Comparison of ENCODE assay signal across 9 mouse cellular contexts in the genomic region with DNA sequence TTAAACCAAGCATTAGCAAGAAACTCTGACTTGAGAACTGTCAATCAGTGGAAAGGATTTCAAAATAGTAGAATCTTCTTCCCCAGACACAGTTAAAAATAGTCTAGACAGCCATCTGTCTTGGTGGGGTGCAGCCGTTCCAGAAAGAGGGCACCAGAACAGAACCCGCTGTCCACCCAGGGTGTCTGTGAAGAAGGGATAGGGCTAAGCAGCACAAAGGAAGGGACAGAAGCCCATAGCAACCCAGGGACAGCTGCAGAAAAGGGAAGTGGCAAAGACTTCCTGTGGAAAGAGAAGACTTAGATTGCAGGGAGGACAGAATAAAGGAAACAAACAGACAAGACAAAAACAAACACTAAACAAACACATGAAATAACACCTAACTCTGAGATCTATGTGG. TPM values are rescaled to one million over a fixed set of nuclear protein-coding genes. Genes with fewer than 3 reads are reported as not detected.
DNase-seq lines count a peak whose midpoint lies in the region; ATAC-seq lines count a peak whose summit lies in the region.
"Had no signal": no experiment of that assay in that cellular context is flagged by ENCODE, and none has a peak within 500 bp of the region (broad histone marks: within the 10 kb centered on the region; RNA-seq: fewer than 3 reads in every experiment).

No protein-coding gene starts in this region.

- no peak overlapping the region for H3K4me3 ChIP-seq in forebrain, embryonic 14.5 days (ENCODE audit: low read depth, low read length)
- no peak overlapping the region for H3K4me3 ChIP-seq in forebrain, embryonic 12.5 days (replicated peaks)
- no peak overlapping the region for H3K4me3 ChIP-seq in liver, embryonic 13.5 days (replicated peaks)
- H3K4me3 ChIP-seq in liver, embryonic 11.5 days (ENCODE audit: low read depth, low read length), result no peak overlapping the region
- H3K4me3 ChIP-seq in kidney, embryonic 16.5 days (ENCODE audit: low read length), result no peak overlapping the region

- H3K4me2 ChIP-seq in forebrain, embryonic 14.5 days (ENCODE audit: low read length), result no peak overlapping the region
- no peak overlapping the region for H3K4me2 ChIP-seq in forebrain, embryonic 12.5 days
- H3K4me2 ChIP-seq in liver, embryonic 13.5 days, result no peak overlapping the region
- no peak overlapping the region for H3K4me2 ChIP-seq in liver, embryonic 11.5 days
- no peak overlapping the region for H3K4me2 ChIP-seq in kidney, embryonic 16.5 days (replicated peaks; ENCODE audit: low read depth, low read length)

- 75% methylated on average over 2 of the region's 2 CpGs for WGBS in forebrain, embryonic 14.5 days
- WGBS in forebrain, embryonic 12.5 days, result 67% methylated on average over 2 of the region's 2 CpGs
- 21% methylated on average over 2 of the region's 2 CpGs for WGBS in liver, embryonic 13.5 days (ENCODE audit: insufficient replicate concordance)
- WGBS in liver, embryonic 11.5 days, result 32% methylated on average over 2 of the region's 2 CpGs
- WGBS in kidney, embryonic 16.5 days, result 79% methylated on average over 2 of the region's 2 CpGs

- H3K9ac ChIP-seq in forebrain, embryonic 14.5 days (ENCODE audit: low read length), result no peak overlapping the region
- H3K9ac ChIP-seq in forebrain, embryonic 12.5 days, result no peak overlapping the region
- no peak overlapping the region for H3K9ac ChIP-seq in liver, embryonic 13.5 days
- no peak overlapping the region for H3K9ac ChIP-seq in liver, embryonic 11.5 days (ENCODE audit: low read depth, low read length)
- no peak overlapping the region for H3K9ac ChIP-seq in kidney, embryonic 16.5 days (replicated peaks; ENCODE audit: low read length)

- peak; percentile 14 for DNase-seq in forebrain, embryonic 14.5 days (ENCODE audit: low spot score)
- peak; percentile 2 for DNase-seq in liver, embryonic 13.5 days
- no peak for DNase-seq in liver, embryonic 11.5 days (ENCODE audit: low spot score)
- peak; percentile 31 for DNase-seq in cerebellum, adult 8-10 months
- DNase-seq in naive thymus-derived CD4-positive, alpha-beta T cell, adult 2 months (ENCODE audit: low read depth), result peak; percentile 33
- DNase-seq in c-Kit-positive CD71-positive TER-119-positive erythroid progenitor cells, embryonic 14.5 days (ENCODE audit: low spot score), result no peak
- DNase-seq: gastrocnemius, postnatal 10 days had no signal

- peaks cover 10% of the 10 kb centered on the region for H3K4me1 ChIP-seq in forebrain, embryonic 14.5 days (ENCODE audit: control insufficient read depth, insufficient read depth, low read length)
- peaks cover 10% of the 10 kb centered on the region for H3K4me1 ChIP-seq in forebrain, embryonic 12.5 days
- H3K4me1 ChIP-seq in liver, embryonic 13.5 days (replicated peaks), result peaks cover 13% of the 10 kb centered on the region
- peaks cover 9% of the 10 kb centered on the region; the same call in 1 of the 2 replicates for H3K4me1 ChIP-seq in liver, embryonic 11.5 days (replicated peaks; ENCODE audit: control insufficient read depth, insufficient read depth, low read length)
- peaks cover 32% of the 10 kb centered on the region for H3K4me1 ChIP-seq in kidney, embryonic 16.5 days (ENCODE audit: insufficient read depth, low read length)

- no peak for ATAC-seq in forebrain, embryonic 14.5 days
- ATAC-seq in forebrain, embryonic 12.5 days (ENCODE audit: low FRiP score), result no peak
- ATAC-seq in liver, embryonic 13.5 days (ENCODE audit: low read depth), result no peak
- no peak for ATAC-seq in liver, embryonic 11.5 days (replicated peaks; ENCODE audit: low FRiP score)
- ATAC-seq in kidney, embryonic 16.5 days (ENCODE audit: low FRiP score, low TSS enrichment), result no peak

- no peaks in the 10 kb centered on the region for H3K36me3 ChIP-seq in forebrain, embryonic 14.5 days (ENCODE audit: control insufficient read depth, insufficient read depth, low read length)
- H3K36me3 ChIP-seq in forebrain, embryonic 12.5 days (replicated peaks), result no peaks in the 10 kb centered on the region
- no peaks in the 10 kb centered on the region for H3K36me3 ChIP-seq in liver, embryonic 13.5 days
- no peaks in the 10 kb centered on the region for H3K36me3 ChIP-seq in liver, embryonic 11.5 days (ENCODE audit: control insufficient read depth, insufficient read depth, low read length)
- no peaks in the 10 kb centered on the region for H3K36me3 ChIP-seq in kidney, embryonic 16.5 days (ENCODE audit: insufficient read depth, low read length)

- no peaks in the 10 kb centered on the region for H3K27me3 ChIP-seq in forebrain, embryonic 14.5 days (replicated peaks; ENCODE audit: control insufficient read depth, insufficient read depth, low read length)
- H3K27me3 ChIP-seq in forebrain, embryonic 12.5 days, result no peaks in the 10 kb centered on the region
- H3K27me3 ChIP-seq in liver, embryonic 13.5 days, result no peaks in the 10 kb centered on the region
- H3K27me3 ChIP-seq in liver, embryonic 11.5 days (replicated peaks; ENCODE audit: control insufficient read depth, insufficient read depth, low read length), result no peaks in the 10 kb centered on the region
- no peaks in the 10 kb centered on the region for H3K27me3 ChIP-seq in kidney, embryonic 16.5 days (ENCODE audit: insufficient read depth, low read length)

- no peak overlapping the region for H3K27ac ChIP-seq in forebrain, embryonic 14.5 days (ENCODE audit: low read depth, low read length)
- H3K27ac ChIP-seq in forebrain, embryonic 12.5 days, result no peak overlapping the region
- H3K27ac ChIP-seq in liver, embryonic 13.5 days, result no peak overlapping the region
- H3K27ac ChIP-seq in liver, embryonic 11.5 days (ENCODE audit: low read depth, low read length), result no peak overlapping the region
- no peak overlapping the region for H3K27ac ChIP-seq in kidney, embryonic 16.5 days (ENCODE audit: low read length)

- no peaks in the 10 kb centered on the region for H3K9me3 ChIP-seq in forebrain, embryonic 14.5 days (replicated peaks; ENCODE audit: control insufficient read depth, low read length)
- H3K9me3 ChIP-seq in forebrain, embryonic 12.5 days, result no peaks in the 10 kb centered on the region
- no peaks in the 10 kb centered on the region for H3K9me3 ChIP-seq in liver, embryonic 13.5 days (replicated peaks)
- H3K9me3 ChIP-seq in liver, embryonic 11.5 days (ENCODE audit: control insufficient read depth, low read length), result no peaks in the 10 kb centered on the region
- no peaks in the 10 kb centered on the region for H3K9me3 ChIP-seq in kidney, embryonic 16.5 days (ENCODE audit: low read length)

RNA-seq across cellular contexts. Expression of gene Srgap2, which starts 34.8 kb away (rescaled TPM):
- 15.3 and 22.4 TPM in 2 replicates for polyA plus RNA-seq in forebrain, embryonic 14.5 days (2014; fragmentation: Nextera tagmentation; extraction: Ambion mirVana)
- polyA plus RNA-seq in forebrain, embryonic 12.5 days (2016; fragmentation: Nextera tagmentation; extraction: Ambion mirVana), result 17.1 and 22.9 TPM in 2 replicates
- polyA plus RNA-seq in liver, embryonic 13.5 days (2015; fragmentation: Nextera tagmentation; extraction: Ambion mirVana), result 3.7 and 4.6 TPM in 2 replicates
- polyA plus RNA-seq in liver, embryonic 11.5 days (2014; fragmentation: Nextera tagmentation; extraction: Ambion mirVana), result 16.1 and 17.3 TPM in 2 replicates
- 11.5 and 18.1 TPM in 2 replicates for polyA plus RNA-seq in kidney, embryonic 16.5 days (2015; fragmentation: Nextera tagmentation; extraction: Ambion mirVana)

RNA-seq across cellular contexts. Expression of gene Fam72a, which starts 35.3 kb away (rescaled TPM):
- polyA plus RNA-seq in forebrain, embryonic 14.5 days (2014; fragmentation: Nextera tagmentation; extraction: Ambion mirVana), result 2.3 and 2.7 TPM in 2 replicates
- 5.3 and 5.5 TPM in 2 replicates for polyA plus RNA-seq in forebrain, embryonic 12.5 days (2016; fragmentation: Nextera tagmentation; extraction: Ambion mirVana)
- 2.9 and 3.1 TPM in 2 replicates for polyA plus RNA-seq in liver, embryonic 13.5 days (2015; fragmentation: Nextera tagmentation; extraction: Ambion mirVana)
- polyA plus RNA-seq in liver, embryonic 11.5 days (2014; fragmentation: Nextera tagmentation; extraction: Ambion mirVana), result 4.8 and 4.9 TPM in 2 replicates
- 2.1 and 2.6 TPM in 2 replicates for polyA plus RNA-seq in kidney, embryonic 16.5 days (2015; fragmentation: Nextera tagmentation; extraction: Ambion mirVana)

Comparison
In these comparisons a context has a peak if more than half of its experiments do, and no peak if none do; other contexts are left out.
1. DNase-seq: peak in forebrain, embryonic 14.5 days (single experiment), liver, embryonic 13.5 days (single experiment), cerebellum, adult 8-10 months (single experiment) and naive thymus-derived CD4-positive, alpha-beta T cell, adult 2 months (single experiment); none in liver, embryonic 11.5 days (single experiment) and c-Kit-positive CD71-positive TER-119-positive erythroid progenitor cells, embryonic 14.5 days (single experiment).